Mouse (Mus musculus): ENCODE results near the gene Moxd1. TPM values are rescaled to one million over a fixed set of nuclear protein-coding genes. Genes with fewer than 3 reads are reported as not detected.

Moxd1 gene
- polyA plus RNA-seq, 1 experiment, result 6.6 TPM

Other genes with a start within 250 kb of the Moxd1 start
- not detected in 2 replicates for gene Taar6, start 237.9 kb upstream of the Moxd1 start, polyA plus RNA-seq (2012; rRNA removed)
- gene Taar7a, start 230.0 kb upstream of the Moxd1 start, polyA plus RNA-seq (2012; rRNA removed), result not detected in 2 replicates
- gene Taar7b, start 223.6 kb upstream of the Moxd1 start, polyA plus RNA-seq (2012; rRNA removed), result not detected in 2 replicates
- not detected in 2 replicates for gene Taar7d, start 196.3 kb upstream of the Moxd1 start, polyA plus RNA-seq (2012; rRNA removed)
- not detected in 2 replicates for gene Taar7e, start 185.9 kb upstream of the Moxd1 start, polyA plus RNA-seq (2012; rRNA removed)
- gene Taar7f, start 174.0 kb upstream of the Moxd1 start, polyA plus RNA-seq (2012; rRNA removed), result not detected in 2 replicates
- not detected in 2 replicates for gene Taar8a, start 147.0 kb upstream of the Moxd1 start, polyA plus RNA-seq (2012; rRNA removed)
- gene Taar8b, start 131.2 kb upstream of the Moxd1 start, polyA plus RNA-seq (2012; rRNA removed), result not detected in 2 replicates
- gene Taar8c, start 121.6 kb upstream of the Moxd1 start, polyA plus RNA-seq (2012; rRNA removed), result not detected in 2 replicates
- gene Taar9, start 114.0 kb upstream of the Moxd1 start, polyA plus RNA-seq (2012; rRNA removed), result not detected in 2 replicates
- gene Stx7, start 74.2 kb upstream of the Moxd1 start, polyA plus RNA-seq (2012; rRNA removed), result 174 and 175 TPM in 2 replicates